Mouse (Mus musculus) embryonic facial prominence, embryonic 11.5 days (tissue): ENCODE results near the gene 1700122O11Rik. TPM values are rescaled to one million over a fixed set of nuclear protein-coding genes. Genes with fewer than 3 reads are reported as not detected.

Experiments
- ATAC-seq: fragments of 200-750 bp; cut with Nextera tagmentation; replicated peaks from 2 replicates; pipeline ENCODE4 v1.8.0; 2017; ENCODE audit warnings: low read depth; ENCODE audit not compliant: insufficient number of reproducible peaks, low FRiP score, low TSS enrichment
- DNase-seq: peaks from one replicate; pipeline ENCODE4 v3.0.0-alpha.2; 2015; ENCODE audit warnings: low spot score
- H3K27ac ChIP-seq: fragments of 300-500 bp; sonication (generic); replicated peaks from 2 replicates; pipeline ENCODE4 v1.5.1; 2014; ENCODE audit warnings: mild to moderate bottlenecking, low read depth, low read length, control low read depth
- H3K27me3 ChIP-seq: fragments of 300-500 bp; sonication (generic); 2 replicates; pipeline ENCODE4 v1.6.1; 2014; ENCODE audit warnings: mild to moderate bottlenecking, low read length, moderate library complexity, mixed read lengths; ENCODE audit not compliant: control insufficient read depth, insufficient read depth
- H3K36me3 ChIP-seq: fragments of 300-500 bp; sonication (generic); replicated peaks from 2 replicates; pipeline ENCODE4 v1.6.1; 2014; ENCODE audit warnings: low read depth, mild to moderate bottlenecking, low read length, moderate library complexity, mixed read lengths; ENCODE audit not compliant: control insufficient read depth, insufficient read depth
- H3K4me1 ChIP-seq: fragments of 300-500 bp; sonication (generic); 2 replicates; pipeline ENCODE4 v1.6.1; 2014; ENCODE audit warnings: low read length, mixed read lengths; ENCODE audit not compliant: control insufficient read depth, insufficient read depth
- H3K4me2 ChIP-seq: fragments of 300-500 bp; sonication (generic); 2 replicates; pipeline ENCODE4 v1.6.1; 2014; ENCODE audit warnings: low read depth, mild to moderate bottlenecking, control low read depth, low read length, moderate library complexity
- H3K4me3 ChIP-seq: fragments of 300-500 bp; sonication (generic); 2 replicates; pipeline ENCODE4 v1.5.1; 2014; ENCODE audit warnings: low read depth, low read length, control low read depth
- H3K9ac ChIP-seq: fragments of 300-500 bp; sonication (generic); replicated peaks from 2 replicates; pipeline ENCODE4 v1.6.1; 2014; ENCODE audit warnings: mild to moderate bottlenecking, control low read depth, low read length
- H3K9me3 ChIP-seq: fragments of 300-500 bp; sonication (generic); replicated peaks from 2 replicates; pipeline ENCODE4 v1.6.1; 2016; ENCODE audit warnings: mild to moderate bottlenecking, low read length, inconsistent platforms, mixed read lengths; ENCODE audit not compliant: control insufficient read depth
- WGBS: fragments of 180-500 bp; shearing (Covaris S2); extraction: QIAGEN DNeasy Blood & Tissue Kit; methylation state at CpG from one replicate; pipeline ENCODE4 v1.1.7; 2014; 5-methylcytosine and 5-hydroxymethylcytosine counted together
- polyA plus RNA-seq: library from polyadenylated mRNA; unstranded; fragments of >200 nt; fragmentation: Nextera tagmentation; extraction: Ambion mirVana; gene quantifications from 2 replicates; pipeline ENCODE4 v1.2.1, GENCODE M21; 2014

Gene 1700122O11Rik
- not detected in 2 replicates for polyA plus RNA-seq

GRCm38 (mm10) chr17:48038193-48038592 is at the start of gene 1700122O11Rik:
TSS of gene 1700122O11Rik (minus strand) at chr17:48038293.
- Histone ChIP-seq H3K27me3 (no peaks in the 10 kb centered on the region), H3K4me3 (no peak within 1 kb of the TSS)

GRCm38 (mm10) chr17:48080626-48081025 is 42.5 kb upstream of the 1700122O11Rik start:
- Histone ChIP-seq H3K36me3 (no peaks in the 10 kb centered on the region), H3K4me3 (no peak overlapping the region), H3K4me1 (no peaks in the 10 kb centered on the region), H3K27me3 (no peaks in the 10 kb centered on the region), H3K9me3 (no peaks in the 10 kb centered on the region), H3K4me2 (no peak overlapping the region), H3K27ac (no peak overlapping the region), H3K9ac (no peak overlapping the region)
- 45% methylated on average over 3 of the region's 3 CpGs for WGBS
- DNase-seq: no peak
- peak; percentile 34; the same call in 1 of the 2 replicates for ATAC-seq

More at GRCm38 (mm10) chr17:48038193-48038592, at the start of gene 1700122O11Rik:
- H3K4me1 ChIP-seq: peaks cover 6% of the 10 kb centered on the region; the same call in 1 of the 2 replicates
- 93% methylated on average over 2 of the region's 2 CpGs for WGBS
- peak within 1 kb of the TSS; percentile 8; the same call in 1 of the 2 replicates for H3K27ac ChIP-seq
- DNase-seq (no peak), ATAC-seq (no peak)
- no peaks in the 10 kb centered on the region for H3K9me3 ChIP-seq
- H3K36me3 ChIP-seq: no peaks in the 10 kb centered on the region
- H3K9ac ChIP-seq: no peak within 1 kb of the TSS
- H3K4me2 ChIP-seq: no peak within 1 kb of the TSS; the same call in 1 of the 2 replicates

GRCm38 (mm10) chr17:48067729-48068128 is 29.6 kb upstream of the 1700122O11Rik start:
- Histone ChIP-seq H3K4me1 (peaks cover 10% of the 10 kb centered on the region), H3K36me3 (no peaks in the 10 kb centered on the region), H3K27me3 (no peaks in the 10 kb centered on the region), H3K4me3 (no peak overlapping the region), H3K27ac (no peak overlapping the region), H3K9ac (no peak overlapping the region; the same call in 1 of the 2 replicates), H3K4me2 (no peak overlapping the region), H3K9me3 (no peaks in the 10 kb centered on the region)
- WGBS: 15% methylated on average over 5 of the region's 5 CpGs
- DNase-seq: no peak
- no peak for ATAC-seq

GRCm38 (mm10) chr17:48067083-48067614 is 29.1 kb upstream of the 1700122O11Rik start:
- Histone ChIP-seq H3K4me2 (no peak overlapping the region), H3K9ac (no peak overlapping the region; the same call in 1 of the 2 replicates), H3K9me3 (no peaks in the 10 kb centered on the region), H3K4me3 (no peak overlapping the region), H3K36me3 (no peaks in the 10 kb centered on the region), H3K27me3 (no peaks in the 10 kb centered on the region), H3K4me1 (peaks cover 10% of the 10 kb centered on the region), H3K27ac (no peak overlapping the region)
- no peak for ATAC-seq
- DNase-seq: no peak
- 64% methylated on average over 10 of the region's 10 CpGs for WGBS

- DNase-seq: peak; percentile 24
- Histone ChIP-seq H3K9ac (no peak overlapping the region), H3K4me2 (no peak overlapping the region), H3K27me3 (no peaks in the 10 kb centered on the region), H3K27ac (peak overlapping the region; percentile 49; the same call in 1 of the 2 replicates), H3K9me3 (no peaks in the 10 kb centered on the region), H3K4me3 (no peak overlapping the region), H3K36me3 (no peaks in the 10 kb centered on the region), H3K4me1 (peaks cover 12% of the 10 kb centered on the region)
- no peak for ATAC-seq
- WGBS: 32% methylated on average over 5 of the region's 5 CpGs
These were observed 27.0 kb upstream of the 1700122O11Rik start for GRCm38 (mm10) chr17:48065081-48065501.

GRCm38 (mm10) chr17:48064196-48064843 is 26.2 kb upstream of the 1700122O11Rik start:
- DNase-seq (peak; percentile 66), ATAC-seq (peak; percentile 53; the same call in 1 of the 2 replicates)
- H3K4me3 ChIP-seq: no peak overlapping the region
- no peaks in the 10 kb centered on the region for H3K9me3 ChIP-seq
- 0 out of 2 replicates have a peak overlapping the region, but pooled peaks have one; percentile 8 for H3K9ac ChIP-seq
- H3K27me3 ChIP-seq: no peaks in the 10 kb centered on the region
- H3K36me3 ChIP-seq: no peaks in the 10 kb centered on the region
- peaks cover 12% of the 10 kb centered on the region for H3K4me1 ChIP-seq
- 32% methylated on average over 10 of the region's 10 CpGs for WGBS
- H3K4me2 ChIP-seq: no peak overlapping the region
- H3K27ac ChIP-seq: peak overlapping the region; percentile 75

GRCm38 (mm10) chr17:48057382-48057781 is 19.3 kb upstream of the 1700122O11Rik start:
- no peak overlapping the region for H3K4me3 ChIP-seq
- no peaks in the 10 kb centered on the region for H3K9me3 ChIP-seq
- H3K36me3 ChIP-seq: no peaks in the 10 kb centered on the region
- ATAC-seq: no peak
- peak overlapping the region; percentile 16; the same call in 1 of the 2 replicates for H3K4me2 ChIP-seq
- peaks cover 10% of the 10 kb centered on the region for H3K4me1 ChIP-seq
- no peak overlapping the region for H3K27ac ChIP-seq
- peak; percentile 32 for DNase-seq
- H3K27me3 ChIP-seq: no peaks in the 10 kb centered on the region; the same call in 1 of the 2 replicates
- H3K9ac ChIP-seq: peak overlapping the region; percentile 42; the same call in 1 of the 2 replicates
- WGBS: 1% methylated on average over 12 of the region's 12 CpGs
